Mouse (Mus musculus): Measurements from ENCODE around the gene Foxn3. TPM values are rescaled to one million over a fixed set of nuclear protein-coding genes. Genes with fewer than 3 reads are reported as not detected.

Gene Foxn3
- polyA plus RNA-seq, 1 experiment from 2014 or later: 94.3 TPM

- Histone ChIP-seq H3K27ac (ENCODE audit: low read length) (no peak overlapping the region), H3K4me3 (ENCODE audit: low read depth, low read length) (no peak overlapping the region), H3K27me3 (replicated peaks; ENCODE audit: insufficient read depth, low read length) (no peaks in the 10 kb centered on the region), H3K9ac (replicated peaks; ENCODE audit: low read depth) (no peak overlapping the region), H3K4me1 (ENCODE audit: insufficient read depth, low read depth, low read length) (no peaks in the 10 kb centered on the region), H3K36me3 (ENCODE audit: insufficient read depth, low read length) (no peaks in the 10 kb centered on the region), H3K4me2 (replicated peaks; ENCODE audit: low read depth, low read length) (no peak overlapping the region), H3K9me3 (ENCODE audit: low read length) (no peaks in the 10 kb centered on the region)
- DNase-seq (ENCODE audit: low spot score): no peak
- no peak for ATAC-seq
- WGBS: 59% methylated on average over 10 of the region's 10 CpGs
- TF ChIP-seq EP300 (IDR thresholded peaks at IDR 0.05): no peak
- TF ChIP-seq CTCF (IDR thresholded peaks at IDR 0.05): no peak
Measured at GRCm38 (mm10) chr12:99608279-99608955, 45.0 kb upstream of the Foxn3 start.

- no peak for DNase-seq (ENCODE audit: low spot score)
- no peak overlapping the region for H3K27ac ChIP-seq (ENCODE audit: low read length)
- no peaks in the 10 kb centered on the region for H3K27me3 ChIP-seq (replicated peaks; ENCODE audit: insufficient read depth, low read length)
- H3K4me2 ChIP-seq (replicated peaks; ENCODE audit: low read depth, low read length): no peak overlapping the region
- H3K4me1 ChIP-seq (ENCODE audit: insufficient read depth, low read depth, low read length): no peaks in the 10 kb centered on the region
- TF ChIP-seq EP300 (IDR thresholded peaks at IDR 0.05) (no peak), CTCF (IDR thresholded peaks at IDR 0.05) (no peak)
- no peak for ATAC-seq
- 92% methylated on average over 2 of the region's 2 CpGs for WGBS
- H3K36me3 ChIP-seq (ENCODE audit: insufficient read depth, low read length): no peaks in the 10 kb centered on the region
- no peak overlapping the region for H3K9ac ChIP-seq (replicated peaks; ENCODE audit: low read depth)
- H3K4me3 ChIP-seq (ENCODE audit: low read depth, low read length): no peak overlapping the region
- H3K9me3 ChIP-seq (ENCODE audit: low read length): no peaks in the 10 kb centered on the region
Measured at GRCm38 (mm10) chr12:99603381-99603780, 40.0 kb upstream of the Foxn3 start.

- TF ChIP-seq EP300 (IDR thresholded peaks at IDR 0.05) (no peak), CTCF (IDR thresholded peaks at IDR 0.05) (no peak)
- no peak overlapping the region for H3K27ac ChIP-seq (ENCODE audit: low read length)
- no peaks in the 10 kb centered on the region for H3K27me3 ChIP-seq (replicated peaks; ENCODE audit: insufficient read depth, low read length)
- H3K9ac ChIP-seq (replicated peaks; ENCODE audit: low read depth): no peak overlapping the region
- no peak for DNase-seq (ENCODE audit: low spot score)
- no peak overlapping the region for H3K4me3 ChIP-seq (ENCODE audit: low read depth, low read length)
- no peak for ATAC-seq
- H3K9me3 ChIP-seq (ENCODE audit: low read length): no peaks in the 10 kb centered on the region
- H3K4me1 ChIP-seq (ENCODE audit: insufficient read depth, low read depth, low read length): no peaks in the 10 kb centered on the region
- WGBS: 87% methylated on average over 3 of the region's 3 CpGs
- H3K36me3 ChIP-seq (ENCODE audit: insufficient read depth, low read length): no peaks in the 10 kb centered on the region
- H3K4me2 ChIP-seq (replicated peaks; ENCODE audit: low read depth, low read length): no peak overlapping the region
Measured at GRCm38 (mm10) chr12:99601841-99602240, 38.5 kb upstream of the Foxn3 start.

GRCm38 (mm10) chr12:99601392-99601791 is 38.0 kb upstream of the Foxn3 start:
- Histone ChIP-seq H3K4me2 (replicated peaks; ENCODE audit: low read depth, low read length) (no peak overlapping the region; the same call in 1 of the 2 replicates), H3K9me3 (ENCODE audit: low read length) (no peaks in the 10 kb centered on the region), H3K4me1 (ENCODE audit: insufficient read depth, low read depth, low read length) (no peaks in the 10 kb centered on the region), H3K9ac (replicated peaks; ENCODE audit: low read depth) (no peak overlapping the region), H3K4me3 (ENCODE audit: low read depth, low read length) (no peak overlapping the region), H3K27me3 (replicated peaks; ENCODE audit: insufficient read depth, low read length) (no peaks in the 10 kb centered on the region), H3K27ac (ENCODE audit: low read length) (no peak overlapping the region), H3K36me3 (ENCODE audit: insufficient read depth, low read length) (no peaks in the 10 kb centered on the region)
- ATAC-seq (no peak; the same call in 1 of the 2 replicates), DNase-seq (ENCODE audit: low spot score) (peak; percentile 34)
- TF ChIP-seq CTCF (IDR thresholded peaks at IDR 0.05) (no peak), EP300 (IDR thresholded peaks at IDR 0.05) (no peak)
- 33% methylated on average over 8 of the region's 8 CpGs for WGBS

- Histone ChIP-seq H3K4me3 (ENCODE audit: low read depth, low read length) (no peak overlapping the region), H3K4me1 (ENCODE audit: insufficient read depth, low read depth, low read length) (no peaks in the 10 kb centered on the region), H3K4me2 (replicated peaks; ENCODE audit: low read depth, low read length) (no peak overlapping the region), H3K9me3 (ENCODE audit: low read length) (no peaks in the 10 kb centered on the region), H3K9ac (replicated peaks; ENCODE audit: low read depth) (no peak overlapping the region), H3K27me3 (replicated peaks; ENCODE audit: insufficient read depth, low read length) (no peaks in the 10 kb centered on the region), H3K36me3 (ENCODE audit: insufficient read depth, low read length) (no peaks in the 10 kb centered on the region), H3K27ac (ENCODE audit: low read length) (no peak overlapping the region)
- WGBS: 51% methylated on average over 7 of the region's 7 CpGs
- TF ChIP-seq CTCF (IDR thresholded peaks at IDR 0.05) (no peak), EP300 (IDR thresholded peaks at IDR 0.05) (no peak)
- DNase-seq (ENCODE audit: low spot score): peak; percentile 34
- no peak; the same call in 1 of the 2 replicates for ATAC-seq
Measured at GRCm38 (mm10) chr12:99599606-99600005, 36.2 kb upstream of the Foxn3 start.

- Histone ChIP-seq H3K9ac (replicated peaks; ENCODE audit: low read depth) (no peak overlapping the region), H3K36me3 (ENCODE audit: insufficient read depth, low read length) (no peaks in the 10 kb centered on the region), H3K27me3 (replicated peaks; ENCODE audit: insufficient read depth, low read length) (no peaks in the 10 kb centered on the region), H3K9me3 (ENCODE audit: low read length) (no peaks in the 10 kb centered on the region), H3K4me3 (ENCODE audit: low read depth, low read length) (no peak overlapping the region), H3K4me2 (replicated peaks; ENCODE audit: low read depth, low read length) (no peak overlapping the region), H3K27ac (ENCODE audit: low read length) (no peak overlapping the region), H3K4me1 (ENCODE audit: insufficient read depth, low read depth, low read length) (no peaks in the 10 kb centered on the region)
- 0 out of 2 replicates have a peak, but pooled peaks have one; percentile 8 for ATAC-seq
- WGBS: 95% methylated on average over 2 of the region's 2 CpGs
- TF ChIP-seq CTCF (IDR thresholded peaks at IDR 0.05) (no peak), EP300 (IDR thresholded peaks at IDR 0.05) (no peak)
- DNase-seq (ENCODE audit: low spot score): no peak
Measured at GRCm38 (mm10) chr12:99596397-99596796, 33.0 kb upstream of the Foxn3 start.
